Comparison of ENCODE assay signal across 9 mouse cellular contexts in genomic region chr7:3646641-3647040, GRCm38 (mm10). TPM values are rescaled to one million over a fixed set of nuclear protein-coding genes. Genes with fewer than 3 reads are reported as not detected.
DNase-seq lines count a peak whose midpoint lies in the region; ATAC-seq and TF ChIP-seq lines count a peak whose summit lies in the region.
"Had no signal": no experiment of that assay in that cellular context is flagged by ENCODE, and none has a peak within 500 bp of the region (broad histone marks: within the 10 kb centered on the region; RNA-seq: fewer than 3 reads in every experiment).

No protein-coding gene starts in this region.

- 58% methylated on average over 4 of the region's 4 CpGs for WGBS in lung, embryonic 14.5 days
- WGBS in limb, embryonic 10.5 days, result 74% methylated on average over 4 of the region's 4 CpGs
- WGBS in neural tube, embryonic 14.5 days, result 71% methylated on average over 4 of the region's 4 CpGs

- no peak overlapping the region for H3K27ac ChIP-seq in lung, embryonic 14.5 days (ENCODE audit: low read depth)
- H3K27ac ChIP-seq in embryonic fibroblast, embryonic 13.5 days (ENCODE audit: insufficient read depth, low read length), result no peak overlapping the region
- H3K27ac ChIP-seq in limb, embryonic 10.5 days, result peak overlapping the region; percentile 98
- H3K27ac ChIP-seq in neural tube, embryonic 14.5 days (ENCODE audit: low read depth, low read length), result no peak overlapping the region

- no peaks in the 10 kb centered on the region for H3K9me3 ChIP-seq in lung, embryonic 14.5 days (ENCODE audit: low read depth, low read length)
- H3K9me3 ChIP-seq in limb, embryonic 10.5 days (replicated peaks), result no peaks in the 10 kb centered on the region
- no peaks in the 10 kb centered on the region for H3K9me3 ChIP-seq in neural tube, embryonic 14.5 days (ENCODE audit: control insufficient read depth, low read length)

- no peak for ATAC-seq in lung, embryonic 14.5 days (ENCODE audit: insufficient read depth)
- ATAC-seq in neural tube, embryonic 14.5 days (ENCODE audit: low read depth), result no peak

- peak overlapping the region; percentile 99 for H3K4me3 ChIP-seq in lung, embryonic 14.5 days (ENCODE audit: low read depth, low read length)
- peak overlapping the region; percentile 58 for H3K4me3 ChIP-seq in embryonic fibroblast, embryonic 13.5 days (ENCODE audit: insufficient read depth, low read length)
- peak overlapping the region; percentile 99 for H3K4me3 ChIP-seq in limb, embryonic 10.5 days
- H3K4me3 ChIP-seq in neural tube, embryonic 14.5 days (ENCODE audit: low read depth, low read length), result peak overlapping the region; percentile 85

- peak overlapping the region; percentile 99 for H3K9ac ChIP-seq in lung, embryonic 14.5 days
- H3K9ac ChIP-seq in neural tube, embryonic 14.5 days (replicated peaks; ENCODE audit: low read depth, low read length), result peak overlapping the region; percentile 95; the same call in 1 of the 2 replicates

- peaks cover 32% of the 10 kb centered on the region for H3K36me3 ChIP-seq in lung, embryonic 14.5 days (ENCODE audit: insufficient read depth)
- H3K36me3 ChIP-seq in limb, embryonic 10.5 days, result peaks cover 55% of the 10 kb centered on the region
- H3K36me3 ChIP-seq in neural tube, embryonic 14.5 days (ENCODE audit: control insufficient read depth, insufficient read depth, low read length), result peaks cover 15% of the 10 kb centered on the region

- H3K4me2 ChIP-seq in lung, embryonic 14.5 days, result peak overlapping the region; percentile 83
- peak overlapping the region; percentile 83 for H3K4me2 ChIP-seq in neural tube, embryonic 14.5 days (ENCODE audit: low read depth, low read length)

- DNase-seq in lung, embryonic 14.5 days, result no peak
- DNase-seq in lung, adult 18-20 months, result no peak
- DNase-seq in limb, embryonic 10.5 days (ENCODE audit: low spot score), result no peak
- DNase-seq in cerebellum, adult 9-10 months, result no peak
- no peak for DNase-seq in urinary bladder, adult 18-20 months (ENCODE audit: low spot score in 2 of 2)
- DNase-seq in gastrocnemius, postnatal 25 days, result no peak
- DNase-seq: adrenal gland, postnatal 25 days had no signal

- H3K4me1 ChIP-seq in lung, embryonic 14.5 days (ENCODE audit: insufficient read depth), result peaks cover 15% of the 10 kb centered on the region
- peaks cover 14% of the 10 kb centered on the region for H3K4me1 ChIP-seq in embryonic fibroblast, embryonic 13.5 days (ENCODE audit: control insufficient read depth, insufficient read depth, low read length)
- peaks cover 32% of the 10 kb centered on the region for H3K4me1 ChIP-seq in limb, embryonic 10.5 days
- H3K4me1 ChIP-seq in neural tube, embryonic 14.5 days (ENCODE audit: control insufficient read depth, insufficient read depth, low read length), result peaks cover 27% of the 10 kb centered on the region

- TF ChIP-seq POLR2A in embryonic fibroblast, embryonic 13.5 days (IDR thresholded peaks at IDR 0.05; ENCODE audit: low read depth, low read length), result no peak

- H3K27me3 ChIP-seq in lung, embryonic 14.5 days (ENCODE audit: insufficient read depth, low read length), result no peaks in the 10 kb centered on the region
- H3K27me3 ChIP-seq in limb, embryonic 10.5 days (ENCODE audit: low read depth, poor library complexity, severe bottlenecking), result no peaks in the 10 kb centered on the region
- no peaks in the 10 kb centered on the region for H3K27me3 ChIP-seq in neural tube, embryonic 14.5 days (ENCODE audit: control insufficient read depth, insufficient read depth, low read length)

- no peak for TF ChIP-seq CTCF in lung, embryonic 14.5 days (IDR thresholded peaks at IDR 0.05; ENCODE audit: low read depth)
- no peak for TF ChIP-seq CTCF in embryonic fibroblast, embryonic 13.5 days (IDR thresholded peaks at IDR 0.05; ENCODE audit: borderline replicate concordance, insufficient read depth, low read length)

RNA-seq across cellular contexts. Expression of gene Cnot3, which starts 1.6 kb away (rescaled TPM):
- polyA plus RNA-seq in lung, embryonic 14.5 days (2014; fragmentation: Nextera tagmentation; extraction: Ambion mirVana), result 76.4 and 79.8 TPM in 2 replicates
- 68.8 and 82.0 TPM in 2 replicates for polyA plus RNA-seq in embryonic fibroblast, embryonic 13.5 days (2011; ENCODE audit: insufficient read length, low read depth, missing spikeins)
- 80.3 and 94.7 TPM in 2 replicates for polyA plus RNA-seq in limb, embryonic 10.5 days (2016; fragmentation: Nextera tagmentation; extraction: Ambion mirVana)
- polyA plus RNA-seq in neural tube, embryonic 14.5 days (2014; fragmentation: Nextera tagmentation; extraction: Ambion mirVana), result 40.5 and 47.7 TPM in 2 replicates
- total RNA-seq in gastrocnemius, postnatal 25 days (2021), result 10 to 100 TPM; 17.1 to 17.4 TPM

RNA-seq across cellular contexts. Expression of gene Prpf31, which starts 16.9 kb away (rescaled TPM):
- polyA plus RNA-seq in lung, embryonic 14.5 days (2014; fragmentation: Nextera tagmentation; extraction: Ambion mirVana), result 103 and 112 TPM in 2 replicates
- 42.2 and 51.8 TPM in 2 replicates for polyA plus RNA-seq in embryonic fibroblast, embryonic 13.5 days (2011; ENCODE audit: insufficient read length, low read depth, missing spikeins)
- 181 and 186 TPM in 2 replicates for polyA plus RNA-seq in limb, embryonic 10.5 days (2016; fragmentation: Nextera tagmentation; extraction: Ambion mirVana)
- polyA plus RNA-seq in neural tube, embryonic 14.5 days (2014; fragmentation: Nextera tagmentation; extraction: Ambion mirVana), result 76.8 and 86.8 TPM in 2 replicates
- total RNA-seq in gastrocnemius, postnatal 25 days (2021), result 10 to 100 TPM; 21.3 to 21.8 TPM

RNA-seq across cellular contexts. Expression of gene Tfpt, which starts 16.9 kb away (rescaled TPM):
- polyA plus RNA-seq in lung, embryonic 14.5 days (2014; fragmentation: Nextera tagmentation; extraction: Ambion mirVana), result 25.7 and 27.2 TPM in 2 replicates
- polyA plus RNA-seq in embryonic fibroblast, embryonic 13.5 days (2011; ENCODE audit: insufficient read length, low read depth, missing spikeins), result 13.7 and 17.3 TPM in 2 replicates
- 33.3 and 36.0 TPM in 2 replicates for polyA plus RNA-seq in limb, embryonic 10.5 days (2016; fragmentation: Nextera tagmentation; extraction: Ambion mirVana)
- 31.7 and 37.7 TPM in 2 replicates for polyA plus RNA-seq in neural tube, embryonic 14.5 days (2014; fragmentation: Nextera tagmentation; extraction: Ambion mirVana)
- total RNA-seq in gastrocnemius, postnatal 25 days (2021), result 10 to 100 TPM; 12.8 to 13.6 TPM

RNA-seq across cellular contexts. Expression of gene Leng1, which starts 19.0 kb away (rescaled TPM):
- polyA plus RNA-seq in lung, embryonic 14.5 days (2014; fragmentation: Nextera tagmentation; extraction: Ambion mirVana), result 12.0 and 12.5 TPM in 2 replicates
- 8.0 and 9.8 TPM in 2 replicates for polyA plus RNA-seq in embryonic fibroblast, embryonic 13.5 days (2011; ENCODE audit: insufficient read length, low read depth, missing spikeins)
- 13.2 and 15.2 TPM in 2 replicates for polyA plus RNA-seq in limb, embryonic 10.5 days (2016; fragmentation: Nextera tagmentation; extraction: Ambion mirVana)
- 11.0 and 11.8 TPM in 2 replicates for polyA plus RNA-seq in neural tube, embryonic 14.5 days (2014; fragmentation: Nextera tagmentation; extraction: Ambion mirVana)
- total RNA-seq in gastrocnemius, postnatal 25 days (2021), result 1 to 10 TPM; 4.2 to 4.3 TPM

RNA-seq across cellular contexts. Expression of gene Ndufa3, which starts 29.5 kb away (rescaled TPM):
- polyA plus RNA-seq in lung, embryonic 14.5 days (2014; fragmentation: Nextera tagmentation; extraction: Ambion mirVana), result 511 and 530 TPM in 2 replicates
- 386 and 396 TPM in 2 replicates for polyA plus RNA-seq in embryonic fibroblast, embryonic 13.5 days (2011; ENCODE audit: insufficient read length, low read depth, missing spikeins)
- 360 and 392 TPM in 2 replicates for polyA plus RNA-seq in limb, embryonic 10.5 days (2016; fragmentation: Nextera tagmentation; extraction: Ambion mirVana)
- 447 and 581 TPM in 2 replicates for polyA plus RNA-seq in neural tube, embryonic 14.5 days (2014; fragmentation: Nextera tagmentation; extraction: Ambion mirVana)
- total RNA-seq in gastrocnemius, postnatal 25 days (2021), result 100 to 1,000 TPM; 951 to 953 TPM
